Mouse (Mus musculus): ENCODE measurements at regions not wholly inside any gene's neighbourhood (a gene's known extent, or its start where the extent isn't known, plus 50 kb on each side); places are given as distances from the start of the nearest gene placed in this dataset.

GRCm38 (mm10) chr3:149726212-149726611 lies 735.9 kb upstream of the Adgrl2 start:
- TF ChIP-seq POLR2A (IDR thresholded peaks at IDR 0.05; ENCODE audit: low read depth, low read length), result no peak
- no peak for TF ChIP-seq CTCF (IDR thresholded peaks at IDR 0.05; ENCODE audit: extremely low read depth, insufficient read length, insufficient replicate concordance, low read depth, low read length)
